Mouse (Mus musculus): ENCODE measurements at regions not wholly inside any gene's neighbourhood (a gene's known extent, or its start where the extent isn't known, plus 50 kb on each side); places are given as distances from the start of the nearest gene placed in this dataset.

- Histone ChIP-seq H3K27me3 (ENCODE audit: control insufficient read depth) (no peaks in the 10 kb centered on the region), H3K36me3 (ENCODE audit: control insufficient read depth) (no peaks in the 10 kb centered on the region), H3K4me1 (ENCODE audit: control insufficient read depth) (no peaks in the 10 kb centered on the region), H3K9me3 (ENCODE audit: control insufficient read depth, low read length) (peaks cover 4% of the 10 kb centered on the region), H3K4me3 (replicated peaks) (no peak overlapping the region)
- no peak for TF ChIP-seq TAL1 (IDR thresholded peaks at IDR 0.05; ENCODE audit: low read length)
- TF ChIP-seq GATA1 (IDR thresholded peaks at IDR 0.05; ENCODE audit: low read length) = no peak
These were observed 221.5 kb downstream of the Epha7 start for GRCm38 (mm10) chr4:29034406-29034805.

DNA sequence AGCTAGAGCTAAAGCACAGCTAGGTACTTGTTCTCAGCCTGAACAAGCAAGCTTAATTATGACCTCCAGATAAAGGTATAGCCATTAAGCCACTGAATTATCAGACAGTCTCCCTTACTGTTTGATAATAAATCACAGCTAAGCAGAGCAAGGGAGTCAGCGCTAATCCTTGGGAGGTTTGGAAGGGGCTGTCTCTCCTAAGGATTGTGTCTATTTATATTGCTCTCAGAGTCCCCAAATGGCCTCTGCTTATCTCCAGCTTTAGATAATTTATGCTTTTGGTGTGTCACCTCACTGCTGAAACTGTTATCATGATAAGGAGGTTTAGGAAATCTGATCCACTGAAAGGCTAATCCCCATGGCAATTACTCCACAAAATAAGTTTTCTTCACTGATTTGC is 227.1 kb downstream of the Epha7 start:
- H3K27me3 ChIP-seq (ENCODE audit: control insufficient read depth) = no peaks in the 10 kb centered on the region
- no peak overlapping the region for H3K4me3 ChIP-seq (replicated peaks)
- H3K4me1 ChIP-seq (ENCODE audit: control insufficient read depth) = no peaks in the 10 kb centered on the region
- H3K9me3 ChIP-seq (ENCODE audit: control insufficient read depth, low read length) = no peaks in the 10 kb centered on the region
- no peaks in the 10 kb centered on the region for H3K36me3 ChIP-seq (ENCODE audit: control insufficient read depth)
- no peak for TF ChIP-seq GATA1 (IDR thresholded peaks at IDR 0.05; ENCODE audit: low read length)
- TF ChIP-seq TAL1 (IDR thresholded peaks at IDR 0.05; ENCODE audit: low read length) = no peak

- no peak overlapping the region for H3K4me3 ChIP-seq (replicated peaks)
These were observed 256.0 kb downstream of the Epha7 start for GRCm38 (mm10) chr4:29068678-29069621.

GRCm38 (mm10) chr4:29074204-29074603 is 261.3 kb downstream of the Epha7 start:
- TF ChIP-seq TAL1 (IDR thresholded peaks at IDR 0.05; ENCODE audit: low read length) = no peak
- TF ChIP-seq GATA1 (IDR thresholded peaks at IDR 0.05; ENCODE audit: low read length) = no peak
- no peaks in the 10 kb centered on the region for H3K9me3 ChIP-seq (ENCODE audit: control insufficient read depth, low read length)
- H3K36me3 ChIP-seq (ENCODE audit: control insufficient read depth) = no peaks in the 10 kb centered on the region
- H3K4me1 ChIP-seq (ENCODE audit: control insufficient read depth) = peaks cover 2% of the 10 kb centered on the region
- no peaks in the 10 kb centered on the region for H3K27me3 ChIP-seq (ENCODE audit: control insufficient read depth)
- H3K4me3 ChIP-seq (replicated peaks) = no peak overlapping the region

More at GRCm38 (mm10) chr4:29068678-29069621, 256.0 kb downstream of the Epha7 start:
- H3K9me3 ChIP-seq (ENCODE audit: control insufficient read depth, low read length) = no peaks in the 10 kb centered on the region
- H3K36me3 ChIP-seq (ENCODE audit: control insufficient read depth) = no peaks in the 10 kb centered on the region
- H3K4me1 ChIP-seq (ENCODE audit: control insufficient read depth) = no peaks in the 10 kb centered on the region; the same call in 1 of the 2 replicates
- H3K27me3 ChIP-seq (ENCODE audit: control insufficient read depth) = no peaks in the 10 kb centered on the region
- TF ChIP-seq GATA1 (IDR thresholded peaks at IDR 0.05; ENCODE audit: low read length) (no peak), TAL1 (IDR thresholded peaks at IDR 0.05; ENCODE audit: low read length) (no peak)

- H3K27me3 ChIP-seq (ENCODE audit: control insufficient read depth) = no peaks in the 10 kb centered on the region
- peaks cover 2% of the 10 kb centered on the region for H3K4me1 ChIP-seq (ENCODE audit: control insufficient read depth)
- H3K4me3 ChIP-seq (replicated peaks) = no peak overlapping the region
- H3K36me3 ChIP-seq (ENCODE audit: control insufficient read depth) = no peaks in the 10 kb centered on the region
- no peaks in the 10 kb centered on the region for H3K9me3 ChIP-seq (ENCODE audit: control insufficient read depth, low read length)
- TF ChIP-seq TAL1 (IDR thresholded peaks at IDR 0.05; ENCODE audit: low read length) (no peak), GATA1 (IDR thresholded peaks at IDR 0.05; ENCODE audit: low read length) (no peak)
These were observed 261.9 kb downstream of the Epha7 start for GRCm38 (mm10) chr4:29074851-29075250.

GRCm38 (mm10) chr4:29076683-29077082 is 263.8 kb downstream of the Epha7 start:
- H3K27me3 ChIP-seq (ENCODE audit: control insufficient read depth) = no peaks in the 10 kb centered on the region
- H3K4me3 ChIP-seq (replicated peaks) = no peak overlapping the region
- no peak for TF ChIP-seq TAL1 (IDR thresholded peaks at IDR 0.05; ENCODE audit: low read length)
- no peak for TF ChIP-seq GATA1 (IDR thresholded peaks at IDR 0.05; ENCODE audit: low read length)
- no peaks in the 10 kb centered on the region for H3K36me3 ChIP-seq (ENCODE audit: control insufficient read depth)
- no peaks in the 10 kb centered on the region for H3K9me3 ChIP-seq (ENCODE audit: control insufficient read depth, low read length)
- peaks cover 2% of the 10 kb centered on the region for H3K4me1 ChIP-seq (ENCODE audit: control insufficient read depth)

DNA sequence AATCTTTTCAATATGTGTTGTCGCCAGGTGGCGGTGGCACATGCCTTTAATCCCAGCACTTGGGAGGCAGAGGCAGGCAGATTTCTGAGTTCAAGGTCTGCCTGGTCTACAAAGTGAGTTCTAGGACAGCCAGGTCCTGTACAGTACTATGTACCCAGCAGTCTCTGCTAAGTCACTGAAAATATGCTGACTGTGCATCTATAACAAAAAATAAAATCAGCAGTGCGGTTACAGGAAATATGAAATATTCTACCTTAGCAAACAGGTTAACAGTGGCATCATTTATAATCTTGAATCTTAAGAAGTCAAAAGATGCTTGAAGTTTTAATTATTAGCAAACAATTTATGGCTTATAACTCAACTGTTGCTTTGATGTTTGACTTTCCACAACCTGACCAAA is 265.5 kb downstream of the Epha7 start:
- TF ChIP-seq TAL1 (IDR thresholded peaks at IDR 0.05; ENCODE audit: low read length) = no peak
- H3K4me1 ChIP-seq (ENCODE audit: control insufficient read depth) = peaks cover 2% of the 10 kb centered on the region
- H3K36me3 ChIP-seq (ENCODE audit: control insufficient read depth) = no peaks in the 10 kb centered on the region
- no peaks in the 10 kb centered on the region for H3K27me3 ChIP-seq (ENCODE audit: control insufficient read depth)
- H3K4me3 ChIP-seq (replicated peaks) = no peak overlapping the region
- no peaks in the 10 kb centered on the region for H3K9me3 ChIP-seq (ENCODE audit: control insufficient read depth, low read length)

GRCm38 (mm10) chr4:29083545-29084290 is 270.8 kb downstream of the Epha7 start:
- Histone ChIP-seq H3K4me3 (replicated peaks) (no peak overlapping the region), H3K27me3 (ENCODE audit: control insufficient read depth) (no peaks in the 10 kb centered on the region), H3K9me3 (ENCODE audit: control insufficient read depth, low read length) (no peaks in the 10 kb centered on the region), H3K4me1 (ENCODE audit: control insufficient read depth) (no peaks in the 10 kb centered on the region), H3K36me3 (ENCODE audit: control insufficient read depth) (no peaks in the 10 kb centered on the region)
- TF ChIP-seq TAL1 (IDR thresholded peaks at IDR 0.05; ENCODE audit: low read length) (no peak), GATA1 (IDR thresholded peaks at IDR 0.05; ENCODE audit: low read length) (no peak)

- Histone ChIP-seq H3K27me3 (ENCODE audit: control insufficient read depth) (no peaks in the 10 kb centered on the region), H3K9me3 (ENCODE audit: control insufficient read depth, low read length) (no peaks in the 10 kb centered on the region; the same call in none of the 2 replicates), H3K4me1 (ENCODE audit: control insufficient read depth) (no peaks in the 10 kb centered on the region), H3K36me3 (ENCODE audit: control insufficient read depth) (no peaks in the 10 kb centered on the region), H3K4me3 (replicated peaks) (no peak overlapping the region)
- TF ChIP-seq TAL1 (IDR thresholded peaks at IDR 0.05; ENCODE audit: low read length) = no peak
- no peak for TF ChIP-seq GATA1 (IDR thresholded peaks at IDR 0.05; ENCODE audit: low read length)
These were observed 278.0 kb downstream of the Epha7 start for GRCm38 (mm10) chr4:29090949-29091348.

Data from erythroblast, embryonic 14.5 days (primary cell).